Mouse (Mus musculus): ENCODE measurements around the gene Morn3. TPM values are rescaled to one million over a fixed set of nuclear protein-coding genes. Genes with fewer than 3 reads are reported as not detected.

Morn3 gene
- polyA plus RNA-seq, 1 experiment from 2014 or later = 3.6 TPM

- Histone ChIP-seq H3K36me3 (ENCODE audit: control insufficient read depth, insufficient read depth, low read length) (no peaks in the 10 kb centered on the region), H3K4me2 (ENCODE audit: low read depth, low read length) (no peak overlapping the region), H3K4me1 (ENCODE audit: control insufficient read depth, insufficient read depth, low read length) (peaks cover 8% of the 10 kb centered on the region; the same call in 1 of the 2 replicates), H3K27me3 (replicated peaks; ENCODE audit: control insufficient read depth, insufficient read depth, low read length) (no peaks in the 10 kb centered on the region), H3K4me3 (ENCODE audit: low read depth, low read length) (no peak overlapping the region), H3K27ac (replicated peaks; ENCODE audit: low read depth, low read length) (no peak overlapping the region; the same call in 1 of the 2 replicates), H3K9me3 (ENCODE audit: control insufficient read depth, low read length) (no peaks in the 10 kb centered on the region), H3K9ac (ENCODE audit: low read depth, low read length) (no peak overlapping the region)
- peak; percentile 75 for DNase-seq (ENCODE audit: low spot score)
- peak; percentile 14; the same call in 1 of the 2 replicates for ATAC-seq (ENCODE audit: low read depth)
- WGBS = 79% methylated on average over 18 of the region's 18 CpGs
Observed at GRCm38 (mm10) chr5:122997205-122998204, 49.3 kb downstream of the Morn3 start.

- no peaks in the 10 kb centered on the region for H3K27me3 ChIP-seq (replicated peaks; ENCODE audit: control insufficient read depth, insufficient read depth, low read length)
- no peak overlapping the region for H3K4me2 ChIP-seq (ENCODE audit: low read depth, low read length)
- no peak for DNase-seq (ENCODE audit: low spot score)
- ATAC-seq (ENCODE audit: low read depth) = no peak
- no peaks in the 10 kb centered on the region for H3K9me3 ChIP-seq (ENCODE audit: control insufficient read depth, low read length)
- H3K27ac ChIP-seq (replicated peaks; ENCODE audit: low read depth, low read length) = no peak overlapping the region
- no peak overlapping the region for H3K4me3 ChIP-seq (ENCODE audit: low read depth, low read length)
- WGBS = 0% methylated on average over 1 of the region's 1 CpGs
- H3K36me3 ChIP-seq (ENCODE audit: control insufficient read depth, insufficient read depth, low read length) = no peaks in the 10 kb centered on the region
- H3K9ac ChIP-seq (ENCODE audit: low read depth, low read length) = no peak overlapping the region
- peaks cover 15% of the 10 kb centered on the region for H3K4me1 ChIP-seq (ENCODE audit: control insufficient read depth, insufficient read depth, low read length)
Observed at GRCm38 (mm10) chr5:122994910-122995309, 51.9 kb downstream of the Morn3 start.

- Histone ChIP-seq H3K9me3 (ENCODE audit: control insufficient read depth, low read length) (no peaks in the 10 kb centered on the region), H3K4me3 (ENCODE audit: low read depth, low read length) (peak overlapping the region; percentile 16), H3K36me3 (ENCODE audit: control insufficient read depth, insufficient read depth, low read length) (no peaks in the 10 kb centered on the region), H3K4me2 (ENCODE audit: low read depth, low read length) (peak overlapping the region; percentile 48), H3K27ac (replicated peaks; ENCODE audit: low read depth, low read length) (no peak overlapping the region; the same call in 1 of the 2 replicates), H3K9ac (ENCODE audit: low read depth, low read length) (no peak overlapping the region), H3K4me1 (ENCODE audit: control insufficient read depth, insufficient read depth, low read length) (peaks cover 15% of the 10 kb centered on the region), H3K27me3 (replicated peaks; ENCODE audit: control insufficient read depth, insufficient read depth, low read length) (no peaks in the 10 kb centered on the region)
- 5% methylated on average over 5 of the region's 5 CpGs for WGBS
- ATAC-seq (ENCODE audit: low read depth) (peak; percentile 92), DNase-seq (ENCODE audit: low spot score) (peak; percentile 97)
Observed at GRCm38 (mm10) chr5:122994303-122994846, 52.4 kb downstream of the Morn3 start.

GRCm38 (mm10) chr5:122993811-122994210 is 53.0 kb downstream of the Morn3 start:
- Histone ChIP-seq H3K4me2 (ENCODE audit: low read depth, low read length) (peak overlapping the region; percentile 48), H3K4me1 (ENCODE audit: control insufficient read depth, insufficient read depth, low read length) (peaks cover 15% of the 10 kb centered on the region), H3K27ac (replicated peaks; ENCODE audit: low read depth, low read length) (no peak overlapping the region), H3K9ac (ENCODE audit: low read depth, low read length) (no peak overlapping the region), H3K9me3 (ENCODE audit: control insufficient read depth, low read length) (no peaks in the 10 kb centered on the region), H3K27me3 (replicated peaks; ENCODE audit: control insufficient read depth, insufficient read depth, low read length) (no peaks in the 10 kb centered on the region), H3K36me3 (ENCODE audit: control insufficient read depth, insufficient read depth, low read length) (no peaks in the 10 kb centered on the region), H3K4me3 (ENCODE audit: low read depth, low read length) (no peak overlapping the region)
- DNase-seq (ENCODE audit: low spot score) (no peak), ATAC-seq (ENCODE audit: low read depth) (no peak)
- 26% methylated on average over 2 of the region's 2 CpGs for WGBS

- H3K4me3 ChIP-seq (ENCODE audit: low read depth, low read length) = no peak overlapping the region
- H3K36me3 ChIP-seq (ENCODE audit: control insufficient read depth, insufficient read depth, low read length) = no peaks in the 10 kb centered on the region
- H3K27ac ChIP-seq (replicated peaks; ENCODE audit: low read depth, low read length) = no peak overlapping the region
- no peaks in the 10 kb centered on the region for H3K9me3 ChIP-seq (ENCODE audit: control insufficient read depth, low read length)
- peak overlapping the region; percentile 99; the same call in 1 of the 2 replicates for H3K4me2 ChIP-seq (ENCODE audit: low read depth, low read length)
- ATAC-seq (ENCODE audit: low read depth) (no peak), DNase-seq (ENCODE audit: low spot score) (no peak)
- peaks cover 27% of the 10 kb centered on the region for H3K4me1 ChIP-seq (ENCODE audit: control insufficient read depth, insufficient read depth, low read length)
- no peak overlapping the region for H3K9ac ChIP-seq (ENCODE audit: low read depth, low read length)
- H3K27me3 ChIP-seq (replicated peaks; ENCODE audit: control insufficient read depth, insufficient read depth, low read length) = 0 out of 2 replicates have a peak, but pooled peaks cover 2% of the 10 kb centered on the region
- 27% methylated on average over 5 of the region's 5 CpGs for WGBS
Observed at GRCm38 (mm10) chr5:122991350-122992004, 55.3 kb downstream of the Morn3 start.

DNA sequence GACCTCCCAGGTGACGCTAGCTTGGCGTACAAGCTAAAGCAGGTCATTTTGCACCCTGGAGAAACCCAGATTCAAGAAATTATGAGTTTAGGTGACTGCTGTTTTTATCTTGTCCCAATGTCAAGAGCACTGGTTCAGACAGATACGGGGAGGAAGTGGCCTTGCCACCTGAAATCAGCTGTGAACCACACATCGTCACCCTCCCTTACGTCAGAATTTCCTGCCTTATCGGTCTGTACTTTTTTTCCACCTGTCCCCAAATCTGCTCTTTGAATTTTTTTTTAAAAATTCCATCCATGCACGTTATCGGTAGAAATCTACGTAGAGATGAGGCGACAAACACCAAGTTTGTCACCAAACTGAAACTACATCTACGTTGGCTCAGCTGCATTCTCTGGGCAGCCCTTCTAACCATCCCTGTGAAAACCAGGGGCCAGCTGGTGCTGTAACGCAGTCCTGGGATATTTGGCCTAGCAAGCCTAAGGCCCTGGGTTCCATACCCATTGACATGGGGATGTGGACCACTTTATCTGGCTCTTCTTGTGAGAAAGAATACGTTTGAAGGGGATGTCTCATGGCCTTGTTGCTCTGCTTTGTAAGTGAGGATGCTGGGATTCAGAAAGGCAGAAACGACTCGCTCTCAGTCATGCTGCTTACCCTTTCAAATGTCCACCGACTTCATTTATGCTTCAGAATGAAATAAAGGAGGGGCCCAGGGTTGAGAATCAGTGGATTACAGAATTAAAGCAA is 56.2 kb downstream of the Morn3 start:
- Histone ChIP-seq H3K36me3 (ENCODE audit: control insufficient read depth, insufficient read depth, low read length) (no peaks in the 10 kb centered on the region), H3K9me3 (ENCODE audit: control insufficient read depth, low read length) (no peaks in the 10 kb centered on the region), H3K4me1 (ENCODE audit: control insufficient read depth, insufficient read depth, low read length) (peaks cover 27% of the 10 kb centered on the region), H3K4me2 (ENCODE audit: low read depth, low read length) (peak overlapping the region; percentile 99; the same call in 1 of the 2 replicates), H3K27ac (replicated peaks; ENCODE audit: low read depth, low read length) (no peak overlapping the region), H3K27me3 (replicated peaks; ENCODE audit: control insufficient read depth, insufficient read depth, low read length) (0 out of 2 replicates have a peak, but pooled peaks cover 2% of the 10 kb centered on the region), H3K9ac (ENCODE audit: low read depth, low read length) (peak overlapping the region; percentile 42; the same call in 1 of the 2 replicates), H3K4me3 (ENCODE audit: low read depth, low read length) (0 out of 2 replicates have a peak overlapping the region, but pooled peaks have one; percentile 1)
- no peak for ATAC-seq (ENCODE audit: low read depth)
- WGBS = 29% methylated on average over 16 of the region's 16 CpGs
- no peak for DNase-seq (ENCODE audit: low spot score)

GRCm38 (mm10) chr5:122989551-122990330 is 57.1 kb downstream of the Morn3 start, which contains the start of gene Kdm2b:
Gene Kdm2b (minus strand): TSS chr5:122989823.
- peak within 1 kb of the TSS; percentile 67 for H3K4me3 ChIP-seq (ENCODE audit: low read depth, low read length)
- H3K27me3 ChIP-seq (replicated peaks; ENCODE audit: control insufficient read depth, insufficient read depth, low read length) = 0 out of 2 replicates have a peak, but pooled peaks cover 2% of the 10 kb centered on the region
- no peaks in the 10 kb centered on the region for H3K36me3 ChIP-seq (ENCODE audit: control insufficient read depth, insufficient read depth, low read length)
- peak within 1 kb of the TSS; percentile 84 for H3K9ac ChIP-seq (ENCODE audit: low read depth, low read length)
- 5% methylated on average over 15 of the region's 15 CpGs for WGBS
- H3K4me1 ChIP-seq (ENCODE audit: control insufficient read depth, insufficient read depth, low read length) = peaks cover 25% of the 10 kb centered on the region
- H3K4me2 ChIP-seq (ENCODE audit: low read depth, low read length) = peak within 1 kb of the TSS; percentile 99
- 0 out of 2 replicates have a peak, but pooled peaks have one; percentile 7 for ATAC-seq (ENCODE audit: low read depth)
- H3K9me3 ChIP-seq (ENCODE audit: control insufficient read depth, low read length) = no peaks in the 10 kb centered on the region
- no peak for DNase-seq (ENCODE audit: low spot score)
- peak within 1 kb of the TSS; percentile 83 for H3K27ac ChIP-seq (replicated peaks; ENCODE audit: low read depth, low read length)

Measured in embryonic facial prominence, embryonic 14.5 days (tissue).